Mouse (Mus musculus): Measurements from ENCODE around the gene Lama2. TPM values are rescaled to one million over a fixed set of nuclear protein-coding genes. Genes with fewer than 3 reads are reported as not detected.

Lama2 gene
- polyA plus RNA-seq, 1 experiment from 2014 or later = 33.2 TPM

DNA sequence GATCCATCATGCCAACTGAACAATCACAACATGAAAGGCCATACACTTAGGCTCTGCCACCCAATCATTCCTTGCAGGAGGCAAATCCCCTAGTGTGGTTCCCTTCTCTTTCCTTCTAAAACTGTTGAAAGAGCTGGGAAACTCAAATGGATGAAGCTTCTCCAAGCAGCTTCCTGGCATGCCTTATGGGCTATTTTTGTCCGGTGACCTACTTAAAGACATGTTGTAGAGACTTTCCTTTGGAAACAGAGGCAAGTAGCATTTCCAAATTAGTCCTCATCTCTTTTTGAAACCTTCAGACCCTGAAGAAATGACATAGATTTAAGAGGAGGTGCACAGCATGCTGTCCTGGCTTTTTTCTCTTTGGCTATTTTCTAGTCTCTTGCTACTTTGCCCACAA lies 131.1 kb downstream of the Lama2 start:
- Histone ChIP-seq H3K9ac (ENCODE audit: low read length) (no peak overlapping the region), H3K4me2 (ENCODE audit: low read length) (no peak overlapping the region), H3K9me3 (ENCODE audit: control insufficient read depth, low read length) (no peaks in the 10 kb centered on the region), H3K36me3 (ENCODE audit: control insufficient read depth, insufficient read depth, low read length) (no peaks in the 10 kb centered on the region), H3K4me3 (ENCODE audit: control insufficient read depth in 1 of 2, insufficient read depth in 1 of 2, low read depth in 1 of 2, low read length in 2 of 2) (no peak overlapping the region), H3K27ac (replicated peaks in 1 of 2; ENCODE audit: control insufficient read depth in 1 of 2, insufficient read depth in 1 of 2, low read depth in 2 of 2, low read length in 2 of 2) (no peak overlapping the region), H3K27me3 (ENCODE audit: control insufficient read depth, insufficient read depth, low read length) (no peaks in the 10 kb centered on the region), H3K4me1 (ENCODE audit: control insufficient read depth in 2 of 2, insufficient read depth in 2 of 2, low read length in 2 of 2) (no peaks in the 10 kb centered on the region)
- WGBS = 56% methylated on average over 1 of the region's 1 CpGs
- no peak for ATAC-seq (ENCODE audit: insufficient number of reproducible peaks, insufficient read depth, low FRiP score, low read depth)

- Histone ChIP-seq H3K27me3 (ENCODE audit: control insufficient read depth, insufficient read depth, low read length) (no peaks in the 10 kb centered on the region), H3K4me3 (ENCODE audit: control insufficient read depth in 1 of 2, insufficient read depth in 1 of 2, low read depth in 1 of 2, low read length in 2 of 2) (no peak overlapping the region), H3K9me3 (ENCODE audit: control insufficient read depth, low read length) (no peaks in the 10 kb centered on the region), H3K9ac (ENCODE audit: low read length) (no peak overlapping the region), H3K4me1 (ENCODE audit: control insufficient read depth in 2 of 2, insufficient read depth in 2 of 2, low read length in 2 of 2) (no peaks in the 10 kb centered on the region), H3K36me3 (ENCODE audit: control insufficient read depth, insufficient read depth, low read length) (no peaks in the 10 kb centered on the region), H3K4me2 (ENCODE audit: low read length) (no peak overlapping the region), H3K27ac (replicated peaks in 1 of 2; ENCODE audit: control insufficient read depth in 1 of 2, insufficient read depth in 1 of 2, low read depth in 2 of 2, low read length in 2 of 2) (no peak overlapping the region)
- 73% methylated on average over 1 of the region's 1 CpGs for WGBS
- ATAC-seq (ENCODE audit: insufficient number of reproducible peaks, insufficient read depth, low FRiP score, low read depth) = no peak
Observed at GRCm38 (mm10) chr10:27484041-27484440, 135.5 kb downstream of the Lama2 start.

DNA sequence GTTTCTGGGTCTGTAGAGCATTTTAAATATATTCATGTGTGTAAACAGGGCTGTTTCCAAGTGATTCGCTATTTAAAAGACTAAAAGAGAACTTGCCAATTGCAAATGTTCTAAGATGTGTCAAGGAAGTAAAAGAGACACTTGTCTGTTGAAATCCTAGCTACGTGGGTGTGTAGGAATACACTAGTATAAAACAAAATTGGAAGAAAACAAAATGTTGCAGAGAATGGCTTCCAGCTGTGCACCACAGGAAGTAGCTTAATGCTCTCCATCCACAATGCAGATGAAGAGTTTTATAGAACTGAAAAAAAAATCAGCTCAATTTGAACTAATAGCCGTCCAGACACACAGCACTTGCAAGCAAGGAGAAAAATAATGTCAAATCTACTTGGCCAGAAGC lies 144.0 kb downstream of the Lama2 start:
- Histone ChIP-seq H3K36me3 (ENCODE audit: control insufficient read depth, insufficient read depth, low read length) (no peaks in the 10 kb centered on the region), H3K9me3 (ENCODE audit: control insufficient read depth, low read length) (no peaks in the 10 kb centered on the region), H3K4me2 (ENCODE audit: low read length) (no peak overlapping the region), H3K27me3 (ENCODE audit: control insufficient read depth, insufficient read depth, low read length) (no peaks in the 10 kb centered on the region), H3K4me3 (ENCODE audit: control insufficient read depth in 1 of 2, insufficient read depth in 1 of 2, low read depth in 1 of 2, low read length in 2 of 2) (no peak overlapping the region), H3K27ac (replicated peaks in 1 of 2; ENCODE audit: control insufficient read depth in 1 of 2, insufficient read depth in 1 of 2, low read depth in 2 of 2, low read length in 2 of 2) (no peak overlapping the region), H3K9ac (ENCODE audit: low read length) (no peak overlapping the region), H3K4me1 (ENCODE audit: control insufficient read depth in 2 of 2, insufficient read depth in 2 of 2, low read length in 2 of 2) (no peaks in the 10 kb centered on the region)
- no peak for ATAC-seq (ENCODE audit: insufficient number of reproducible peaks, insufficient read depth, low FRiP score, low read depth)
- WGBS = 55% methylated on average over 3 of the region's 3 CpGs

DNA sequence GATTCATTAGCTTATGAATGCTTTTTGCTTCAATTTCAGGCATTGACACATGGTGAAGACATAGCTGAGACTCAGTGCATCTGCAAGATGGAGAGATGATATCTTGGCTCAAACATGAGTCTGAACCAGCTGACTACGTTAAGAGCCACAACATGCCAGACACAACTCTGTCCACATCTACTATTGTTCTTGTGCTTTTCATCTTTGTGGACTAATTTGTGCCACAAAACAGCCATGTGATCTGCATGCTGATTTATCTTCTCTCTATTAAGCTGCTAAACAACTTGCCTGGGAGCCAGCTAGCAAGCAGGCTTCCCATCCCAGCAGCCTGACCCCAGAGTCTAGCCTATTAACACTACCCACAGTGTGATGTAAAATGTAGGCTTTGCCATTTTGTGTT lies 151.3 kb downstream of the Lama2 start:
- 87% methylated on average over 1 of the region's 1 CpGs for WGBS
- no peaks in the 10 kb centered on the region for H3K36me3 ChIP-seq (ENCODE audit: control insufficient read depth, insufficient read depth, low read length)
- H3K9me3 ChIP-seq (ENCODE audit: control insufficient read depth, low read length) = no peaks in the 10 kb centered on the region
- no peak overlapping the region for H3K27ac ChIP-seq (replicated peaks in 1 of 2; ENCODE audit: control insufficient read depth in 1 of 2, insufficient read depth in 1 of 2, low read depth in 2 of 2, low read length in 2 of 2)
- no peaks in the 10 kb centered on the region for H3K4me1 ChIP-seq (ENCODE audit: control insufficient read depth in 2 of 2, insufficient read depth in 2 of 2, low read length in 2 of 2)
- H3K4me3 ChIP-seq (ENCODE audit: control insufficient read depth in 1 of 2, insufficient read depth in 1 of 2, low read depth in 1 of 2, low read length in 2 of 2) = no peak overlapping the region
- no peaks in the 10 kb centered on the region for H3K27me3 ChIP-seq (ENCODE audit: control insufficient read depth, insufficient read depth, low read length)
- no peak overlapping the region for H3K9ac ChIP-seq (ENCODE audit: low read length)
- no peak for ATAC-seq (ENCODE audit: insufficient number of reproducible peaks, insufficient read depth, low FRiP score, low read depth)
- no peak overlapping the region for H3K4me2 ChIP-seq (ENCODE audit: low read length)

- Histone ChIP-seq H3K4me3 (ENCODE audit: control insufficient read depth in 1 of 2, insufficient read depth in 1 of 2, low read depth in 1 of 2, low read length in 2 of 2) (no peak overlapping the region), H3K36me3 (ENCODE audit: control insufficient read depth, insufficient read depth, low read length) (no peaks in the 10 kb centered on the region), H3K9me3 (ENCODE audit: control insufficient read depth, low read length) (no peaks in the 10 kb centered on the region), H3K27ac (replicated peaks in 1 of 2; ENCODE audit: control insufficient read depth in 1 of 2, insufficient read depth in 1 of 2, low read depth in 2 of 2, low read length in 2 of 2) (no peak overlapping the region), H3K4me1 (ENCODE audit: control insufficient read depth in 2 of 2, insufficient read depth in 2 of 2, low read length in 2 of 2) (no peaks in the 10 kb centered on the region), H3K9ac (ENCODE audit: low read length) (no peak overlapping the region), H3K4me2 (ENCODE audit: low read length) (no peak overlapping the region), H3K27me3 (ENCODE audit: control insufficient read depth, insufficient read depth, low read length) (no peaks in the 10 kb centered on the region)
- ATAC-seq (ENCODE audit: insufficient number of reproducible peaks, insufficient read depth, low FRiP score, low read depth) = no peak
- 62% methylated on average over 5 of the region's 5 CpGs for WGBS
Observed at GRCm38 (mm10) chr10:27413583-27414465, 205.7 kb downstream of the Lama2 start.

DNA sequence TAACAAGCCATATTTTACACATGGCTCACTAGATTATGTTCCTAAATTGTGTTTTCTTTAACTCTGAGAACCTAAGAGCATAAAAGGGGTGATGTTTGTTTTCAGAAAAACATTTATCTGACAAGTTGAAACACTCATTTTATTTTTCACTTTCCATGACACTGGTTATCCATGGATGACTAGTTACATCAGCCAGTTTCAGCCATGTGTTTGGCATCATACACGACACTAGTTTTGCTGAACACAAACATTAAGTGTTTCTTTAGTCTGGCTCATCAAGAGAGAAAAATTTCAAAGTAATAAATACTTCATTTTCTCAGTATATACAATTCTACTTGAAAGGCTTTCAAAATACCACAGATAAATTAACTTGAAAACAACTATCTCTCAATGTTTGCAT lies 228.8 kb downstream of the Lama2 start:
- no peaks in the 10 kb centered on the region for H3K27me3 ChIP-seq (ENCODE audit: control insufficient read depth, insufficient read depth, low read length)
- ATAC-seq (ENCODE audit: insufficient number of reproducible peaks, insufficient read depth, low FRiP score, low read depth) = no peak
- no peak overlapping the region for H3K9ac ChIP-seq (ENCODE audit: low read length)
- H3K4me1 ChIP-seq (ENCODE audit: control insufficient read depth in 2 of 2, insufficient read depth in 2 of 2, low read length in 2 of 2) = no peaks in the 10 kb centered on the region
- H3K36me3 ChIP-seq (ENCODE audit: control insufficient read depth, insufficient read depth, low read length) = no peaks in the 10 kb centered on the region
- WGBS = 74% methylated on average over 1 of the region's 1 CpGs
- H3K4me2 ChIP-seq (ENCODE audit: low read length) = no peak overlapping the region
- H3K27ac ChIP-seq (replicated peaks in 1 of 2; ENCODE audit: control insufficient read depth in 1 of 2, insufficient read depth in 1 of 2, low read depth in 2 of 2, low read length in 2 of 2) = no peak overlapping the region
- H3K9me3 ChIP-seq (ENCODE audit: control insufficient read depth, low read length) = no peaks in the 10 kb centered on the region
- H3K4me3 ChIP-seq (ENCODE audit: control insufficient read depth in 1 of 2, insufficient read depth in 1 of 2, low read depth in 1 of 2, low read length in 2 of 2) = no peak overlapping the region

- Histone ChIP-seq H3K9me3 (ENCODE audit: control insufficient read depth, low read length) (no peaks in the 10 kb centered on the region), H3K36me3 (ENCODE audit: control insufficient read depth, insufficient read depth, low read length) (no peaks in the 10 kb centered on the region), H3K9ac (ENCODE audit: low read length) (no peak overlapping the region), H3K4me2 (ENCODE audit: low read length) (no peak overlapping the region), H3K27ac (replicated peaks in 1 of 2; ENCODE audit: control insufficient read depth in 1 of 2, insufficient read depth in 1 of 2, low read depth in 2 of 2, low read length in 2 of 2) (no peak overlapping the region), H3K4me3 (ENCODE audit: control insufficient read depth in 1 of 2, insufficient read depth in 1 of 2, low read depth in 1 of 2, low read length in 2 of 2) (no peak overlapping the region), H3K4me1 (ENCODE audit: control insufficient read depth in 2 of 2, insufficient read depth in 2 of 2, low read length in 2 of 2) (no peaks in the 10 kb centered on the region), H3K27me3 (ENCODE audit: control insufficient read depth, insufficient read depth, low read length) (no peaks in the 10 kb centered on the region)
- 74% methylated on average over 1 of the region's 1 CpGs for WGBS
- no peak for ATAC-seq (ENCODE audit: insufficient number of reproducible peaks, insufficient read depth, low FRiP score, low read depth)
Observed at GRCm38 (mm10) chr10:27387531-27387930, 232.0 kb downstream of the Lama2 start.

GRCm38 (mm10) chr10:27384636-27385035 lies 234.9 kb downstream of the Lama2 start:
- no peak for ATAC-seq (ENCODE audit: insufficient number of reproducible peaks, insufficient read depth, low FRiP score, low read depth)
- Histone ChIP-seq H3K9me3 (ENCODE audit: control insufficient read depth, low read length) (no peaks in the 10 kb centered on the region), H3K27me3 (ENCODE audit: control insufficient read depth, insufficient read depth, low read length) (no peaks in the 10 kb centered on the region), H3K36me3 (ENCODE audit: control insufficient read depth, insufficient read depth, low read length) (no peaks in the 10 kb centered on the region), H3K27ac (replicated peaks in 1 of 2; ENCODE audit: control insufficient read depth in 1 of 2, insufficient read depth in 1 of 2, low read depth in 2 of 2, low read length in 2 of 2) (no peak overlapping the region), H3K9ac (ENCODE audit: low read length) (no peak overlapping the region), H3K4me3 (ENCODE audit: control insufficient read depth in 1 of 2, insufficient read depth in 1 of 2, low read depth in 1 of 2, low read length in 2 of 2) (no peak overlapping the region), H3K4me1 (ENCODE audit: control insufficient read depth in 2 of 2, insufficient read depth in 2 of 2, low read length in 2 of 2) (no peaks in the 10 kb centered on the region), H3K4me2 (ENCODE audit: low read length) (no peak overlapping the region)
- WGBS = 82% methylated on average over 4 of the region's 4 CpGs

Data from heart, embryonic 14.5 days (tissue).